In the genomic region with DNA sequence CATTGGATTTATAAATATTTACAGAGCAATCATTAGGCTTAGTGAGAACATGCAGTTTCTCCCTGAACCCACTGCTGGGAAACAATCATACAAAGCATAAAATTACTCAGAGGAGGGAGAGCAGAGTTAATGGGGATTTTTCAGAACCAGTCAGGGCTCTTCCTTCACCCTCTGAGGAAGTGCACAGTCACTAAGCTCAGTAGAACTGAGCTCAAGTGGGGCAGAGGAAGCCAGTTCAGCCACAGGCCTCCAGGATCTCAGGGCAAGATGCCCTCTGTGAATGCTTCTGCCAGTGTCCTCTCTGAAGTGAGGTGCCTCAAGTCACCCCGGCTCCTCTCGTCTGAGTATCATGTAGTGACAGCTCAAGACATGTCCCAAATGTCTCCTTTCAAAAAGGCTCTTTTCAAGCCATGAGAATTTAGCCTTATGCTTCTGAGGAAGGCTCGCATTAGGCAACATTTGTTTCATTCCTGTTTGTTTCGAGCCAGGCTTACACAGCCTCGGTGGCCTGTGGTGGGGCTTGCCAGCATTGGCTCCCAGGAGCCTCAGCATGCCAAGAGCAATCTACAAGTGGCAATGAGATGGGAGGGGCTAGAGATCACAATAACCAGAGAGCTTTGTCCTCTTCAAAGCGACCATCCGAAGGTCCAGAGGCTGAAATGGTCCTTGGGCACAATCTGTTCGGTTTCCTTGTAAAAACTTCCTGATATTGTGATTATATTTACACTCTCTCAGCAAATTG, we compare ENCODE assay signal across 7 mouse cellular contexts.
DNase-seq lines count a peak whose midpoint lies in the region.

No protein-coding gene starts in this region.

- intact Hi-C loops in left cerebral cortex, postnatal 4 days (cut with DNase I) = loop anchor here (10.0 kb wide), 1 partner anchor 428 kb away; no protein-coding TSS in a partner anchor
- intact Hi-C loops in left cerebral cortex, postnatal 36 days (cut with DNase I) = no loop called here
- intact Hi-C loops in heart, postnatal 25 days (cut with DNase I) = no loop called here
- intact Hi-C loops in left cerebral cortex, postnatal 14 days (cut with DNase I) = no loop called here

- peak; percentile 34 for DNase-seq in left cerebral cortex, postnatal 4 days
- no peak for DNase-seq in left cerebral cortex, postnatal 36 days (ENCODE audit: low spot score in 2 of 2)
- peak; percentile 26 for DNase-seq in fibroblast of lung, adult 2 months (ENCODE audit: low read depth)
- DNase-seq in heart, postnatal 25 days (ENCODE audit: low spot score) = peak; percentile 38
- peak; percentile 31 to 70 for DNase-seq in lung, postnatal 4 days
- DNase-seq in left cerebral cortex, postnatal 14 days (ENCODE audit: low spot score in 2 of 2) = no peak
- DNase-seq in spleen, postnatal 10 days (ENCODE audit: low spot score in 2 of 2) = no peak

Comparison
In these comparisons a context has a peak if more than half of its experiments do, and no peak if none do; other contexts are left out.
1. DNase-seq: peak in left cerebral cortex, postnatal 4 days (single experiment), fibroblast of lung, adult 2 months (single experiment), heart, postnatal 25 days (single experiment) and lung, postnatal 4 days (2 of 2); none in left cerebral cortex, postnatal 36 days (0 of 2), left cerebral cortex, postnatal 14 days (0 of 2) and spleen, postnatal 10 days (0 of 2).